Mouse (Mus musculus) left cerebral cortex, postnatal 4 days (tissue): Measurements from ENCODE around the gene Cd180. TPM values are rescaled to one million over a fixed set of nuclear protein-coding genes. Genes with fewer than 3 reads are reported as not detected.
"Not testable (repeated sequence)": the region's sequence is repeated elsewhere in the genome, so short reads cannot be mapped to it uniquely, and the experiment has no call there.

Source experiments
- DNase-seq: peaks from one replicate; pipeline ENCODE4 v3.0.0-alpha.2; 2022
- intact Hi-C: fragments of 180-260 bp; cut with DNase I; formaldehyde crosslinking; loops from one replicate; pipeline ENCODE4 v1.15.1; 2025
- total RNA-seq, 2 experiments: library from RNA; stranded (reverse); gene quantifications; 2 replicates each; pipeline ENCODE4 v1.2.3; 2021

The Cd180 gene
- total RNA-seq, 2 experiments from 2014 or later: 1.4 to 2.2 TPM

GRCm38 (mm10) chr13:102674083-102674482, 19.3 kb upstream of the Cd180 start:
- intact Hi-C loops: no loop called here
- no peak for DNase-seq

DNA sequence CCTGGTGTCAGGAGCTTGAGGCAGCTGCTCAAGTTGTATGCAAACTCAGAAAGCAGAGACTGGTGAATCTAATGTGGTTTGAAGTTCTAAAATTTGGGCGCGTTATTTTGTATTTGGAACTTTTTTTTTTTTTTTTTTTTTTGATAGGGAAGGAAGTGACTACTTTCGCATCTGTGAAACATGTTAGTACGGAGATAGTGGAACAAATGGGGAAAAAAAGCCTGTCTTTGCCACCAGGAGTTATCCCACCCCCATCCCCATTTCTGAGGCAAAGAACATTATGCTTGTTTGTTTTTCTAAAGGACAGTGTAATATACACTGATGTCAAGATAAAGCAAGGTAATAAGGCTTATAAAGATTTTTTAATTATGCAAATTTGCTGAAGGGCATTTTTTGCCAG, 15.8 kb upstream of the Cd180 start:
- not testable (repeated sequence) for DNase-seq
- intact Hi-C loops: loop anchor here (5.0 kb wide), 2 partner anchors 70 to 435 kb away; no protein-coding TSS in a partner anchor

DNA sequence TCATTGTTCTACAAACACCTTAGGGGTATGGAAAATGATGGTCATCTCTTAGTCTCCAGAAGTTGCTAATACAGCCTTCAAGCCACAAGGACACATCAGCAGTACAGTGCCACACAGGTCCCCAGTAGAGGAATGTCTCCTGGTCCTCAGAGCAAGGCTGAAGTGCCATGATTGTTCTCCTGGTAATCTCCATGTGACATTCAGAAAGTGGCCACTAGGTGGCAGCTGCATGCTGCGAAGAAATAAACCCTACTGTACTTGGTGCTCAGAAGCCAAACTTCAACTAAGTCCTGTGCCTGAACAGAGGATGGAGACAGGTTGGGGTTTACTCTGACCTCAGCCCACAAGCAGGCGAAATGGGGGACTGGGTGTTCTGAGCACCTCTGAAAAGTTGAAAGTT, 14.9 kb upstream of the Cd180 start:
- peak; percentile 74 for DNase-seq
- intact Hi-C loops: loop anchor here (5.0 kb wide), 2 partner anchors 69 to 434 kb away; no protein-coding TSS in a partner anchor

DNA sequence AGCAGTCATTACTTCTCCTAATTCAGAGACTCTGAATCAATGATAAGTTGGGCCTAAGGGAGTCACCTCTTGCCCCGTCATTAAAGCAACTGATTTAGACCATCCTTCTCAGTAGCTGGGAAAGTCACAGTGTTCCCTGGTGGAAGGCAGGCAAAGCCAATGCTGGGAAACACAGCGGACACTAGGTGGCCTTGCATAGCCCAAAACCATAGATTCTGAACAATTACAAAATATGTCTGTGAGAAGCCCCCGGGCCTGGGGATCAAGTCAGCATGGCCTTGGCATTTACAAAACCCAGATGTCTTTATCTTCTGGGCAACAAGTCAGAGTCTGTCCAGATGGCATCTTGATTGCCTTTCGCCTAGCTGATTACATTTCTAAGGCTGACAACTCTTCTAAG, 8.5 kb upstream of the Cd180 start:
- intact Hi-C loops: loop anchor here (5.0 kb wide), 1 partner anchor 437 kb away; no protein-coding TSS in a partner anchor
- peak; percentile 55 for DNase-seq

DNA sequence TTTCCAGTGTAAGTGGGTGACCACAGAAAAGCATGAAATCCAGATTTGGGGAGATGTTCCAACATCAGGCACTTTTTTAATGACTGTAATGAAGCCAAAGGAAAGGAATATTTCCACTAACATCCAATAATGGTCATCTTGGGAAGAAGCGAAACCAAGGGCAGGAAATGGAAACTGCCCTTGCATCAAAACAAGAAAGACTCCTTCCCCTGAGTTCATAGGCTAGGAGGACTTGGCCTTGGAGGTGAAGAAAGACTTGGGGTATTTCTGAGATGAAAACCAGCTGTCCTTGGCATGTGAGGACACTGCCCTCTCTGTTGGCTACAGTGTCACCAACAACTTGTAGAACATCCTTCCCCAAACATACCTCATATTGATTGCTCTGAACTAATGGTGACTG, 5.2 kb upstream of the Cd180 start:
- intact Hi-C loops: no loop called here
- DNase-seq: no peak

DNA sequence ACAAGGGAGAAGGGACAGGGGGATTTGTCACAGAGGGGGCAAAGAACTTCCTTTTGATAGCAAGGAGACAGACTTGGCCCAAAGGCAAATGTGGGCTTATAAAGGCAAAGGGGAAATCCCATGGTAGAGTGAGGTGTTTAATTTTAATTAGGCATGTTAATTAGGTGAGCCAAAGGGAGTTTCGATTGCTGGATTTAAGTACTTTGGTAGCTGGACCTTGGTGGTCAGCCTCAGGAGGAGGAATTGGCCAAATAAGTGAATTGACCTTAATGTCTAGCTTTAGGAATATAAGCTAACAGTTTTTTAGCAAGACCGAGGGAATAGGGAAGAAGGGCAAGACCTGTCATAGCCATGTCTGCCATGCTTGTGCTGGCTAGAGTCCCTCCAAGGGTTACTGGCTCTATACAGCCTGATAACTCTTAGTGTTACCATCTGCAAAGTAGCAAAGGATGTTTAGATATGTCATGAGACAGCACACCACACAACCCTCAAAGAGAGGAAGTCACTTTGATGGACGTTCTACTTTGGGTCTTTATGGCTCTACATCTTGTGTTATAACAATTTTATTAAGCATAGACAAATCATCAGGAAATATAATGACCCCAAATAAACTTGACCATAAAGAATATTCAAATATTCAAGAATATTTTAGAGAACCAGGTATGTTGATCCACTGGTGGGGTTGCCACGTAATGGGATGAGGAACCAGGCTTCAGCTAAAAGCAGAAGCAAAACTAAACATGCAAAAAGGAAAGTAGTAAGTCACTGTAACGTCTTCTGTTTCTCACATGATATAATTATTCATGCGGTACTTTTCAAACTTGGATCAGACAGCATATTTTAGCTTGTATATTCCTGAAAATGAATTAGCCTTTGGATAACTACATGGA, 3.9 kb upstream of the Cd180 start:
- DNase-seq: no peak
- intact Hi-C loops: loop anchor here (10.0 kb wide), 1 partner anchor 185 kb away; no protein-coding TSS in a partner anchor

DNA sequence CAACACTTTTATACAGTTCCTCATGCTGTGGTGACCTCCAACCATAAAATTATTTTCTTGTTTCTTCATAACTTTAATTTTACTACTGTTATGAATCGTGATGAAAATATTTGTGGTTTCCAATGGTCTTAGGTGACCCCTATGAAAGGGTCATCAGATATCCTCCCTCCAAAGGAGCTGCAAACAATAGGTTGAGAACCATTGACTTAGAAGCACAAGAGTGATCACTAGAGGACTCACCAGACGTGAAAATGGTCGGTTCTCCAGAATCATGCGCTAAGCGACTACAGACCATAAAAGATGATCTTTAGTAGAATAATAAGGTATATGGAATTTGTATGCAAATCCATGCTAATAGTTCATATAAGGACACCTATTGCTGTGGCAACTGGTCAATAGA, 3.2 kb upstream of the Cd180 start:
- DNase-seq: no peak
- intact Hi-C loops: loop anchor here (10.0 kb wide), 1 partner anchor 185 kb away; no protein-coding TSS in a partner anchor

GRCm38 (mm10) chr13:102691408-102692150, 1.8 kb upstream of the Cd180 start:
- no peak for DNase-seq
- intact Hi-C loops: loop anchor here (10.0 kb wide), 1 partner anchor 183 kb away; no protein-coding TSS in a partner anchor

DNA sequence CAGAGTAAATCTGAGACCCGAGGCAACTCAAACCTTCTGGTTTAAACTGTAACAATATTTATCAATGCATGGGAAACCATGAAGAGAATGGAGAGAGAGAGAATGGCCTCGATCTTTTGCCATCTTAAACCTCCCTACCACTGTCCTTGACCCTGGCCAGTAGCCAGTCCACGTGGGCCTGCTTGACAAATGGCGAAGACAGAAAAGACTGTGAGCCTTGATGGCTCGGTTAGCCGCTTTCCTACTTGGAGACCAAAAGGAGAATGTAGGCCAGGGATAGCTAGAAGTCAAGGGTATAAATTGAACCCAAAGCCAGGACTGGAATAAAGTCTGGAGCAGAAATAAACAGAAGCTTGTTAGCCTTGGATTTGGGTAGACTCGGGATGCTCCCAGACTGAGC, 796 bp downstream of the Cd180 start:
- intact Hi-C loops: loop anchor here (10.0 kb wide), 1 partner anchor 181 kb away; no protein-coding TSS in a partner anchor
- DNase-seq: no peak

- intact Hi-C loops: loop anchor here (10.0 kb wide), 1 partner anchor 179 kb away; no protein-coding TSS in a partner anchor
These were observed 2.0 kb downstream of the Cd180 start for GRCm38 (mm10) chr13:102695121-102695905.

GRCm38 (mm10) chr13:102698335-102698734, 5.0 kb downstream of the Cd180 start:
- intact Hi-C loops: loop anchor here (10.0 kb wide), 1 partner anchor 176 kb away; no protein-coding TSS in a partner anchor
- no peak for DNase-seq

More at GRCm38 (mm10) chr13:102695121-102695905, 2.0 kb downstream of the Cd180 start:
- DNase-seq: no peak

GRCm38 (mm10) chr13:102698751-102699323, 5.5 kb downstream of the Cd180 start:
- intact Hi-C loops: loop anchor here (10.0 kb wide), 1 partner anchor 176 kb away; no protein-coding TSS in a partner anchor

GRCm38 (mm10) chr13:102700176-102700575, 6.8 kb downstream of the Cd180 start:
- intact Hi-C loops: no loop called here

More at GRCm38 (mm10) chr13:102698751-102699323, 5.5 kb downstream of the Cd180 start:
- DNase-seq: peak; percentile 83

DNA sequence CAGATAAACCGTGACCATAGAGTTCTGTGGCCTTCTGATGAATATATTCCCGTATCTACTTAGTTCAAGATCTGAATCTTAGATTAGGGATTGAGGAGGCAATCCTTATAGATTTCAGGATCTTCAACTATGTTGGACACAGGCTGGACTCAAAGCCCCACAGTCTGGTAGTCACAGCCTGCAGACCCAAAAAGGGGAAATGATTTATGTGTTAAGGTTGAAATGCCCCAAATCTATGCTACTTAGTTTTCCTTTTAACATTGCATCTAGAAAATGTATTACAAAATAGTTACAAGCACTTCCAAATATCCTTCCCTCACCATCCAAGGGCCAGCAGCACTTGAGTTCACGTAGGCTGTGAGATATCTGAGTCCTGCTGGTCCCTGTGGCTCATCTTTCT, 7.4 kb downstream of the Cd180 start:
- intact Hi-C loops: no loop called here
- no peak for DNase-seq

More at GRCm38 (mm10) chr13:102700176-102700575, 6.8 kb downstream of the Cd180 start:
- no peak for DNase-seq

- intact Hi-C loops: no loop called here
- DNase-seq: no peak
These were observed 23.6 kb downstream of the Cd180 start for GRCm38 (mm10) chr13:102716973-102717372.

- no peak for DNase-seq
- intact Hi-C loops: no loop called here
These were observed 32.1 kb downstream of the Cd180 start for GRCm38 (mm10) chr13:102725416-102725815.

DNA sequence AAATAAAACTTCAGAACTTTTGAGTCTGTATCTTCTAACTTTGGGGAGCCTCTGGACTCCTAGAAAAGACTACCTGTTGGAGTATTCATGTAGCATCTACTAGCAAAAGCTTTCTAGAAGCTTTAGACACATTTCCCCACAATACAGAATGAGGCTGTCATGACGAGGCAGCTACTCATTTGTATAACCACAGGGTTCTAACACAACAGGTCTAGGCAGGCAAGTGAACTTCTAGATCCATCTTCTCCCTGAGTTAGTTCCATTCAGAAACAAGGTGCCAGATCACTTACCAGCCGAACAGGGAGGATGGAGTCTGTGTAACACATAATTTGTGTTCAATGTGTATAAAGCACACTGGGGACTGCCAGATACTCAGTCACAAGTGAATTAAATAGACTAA, 32.5 kb downstream of the Cd180 start:
- intact Hi-C loops: no loop called here
- DNase-seq: no peak

DNA sequence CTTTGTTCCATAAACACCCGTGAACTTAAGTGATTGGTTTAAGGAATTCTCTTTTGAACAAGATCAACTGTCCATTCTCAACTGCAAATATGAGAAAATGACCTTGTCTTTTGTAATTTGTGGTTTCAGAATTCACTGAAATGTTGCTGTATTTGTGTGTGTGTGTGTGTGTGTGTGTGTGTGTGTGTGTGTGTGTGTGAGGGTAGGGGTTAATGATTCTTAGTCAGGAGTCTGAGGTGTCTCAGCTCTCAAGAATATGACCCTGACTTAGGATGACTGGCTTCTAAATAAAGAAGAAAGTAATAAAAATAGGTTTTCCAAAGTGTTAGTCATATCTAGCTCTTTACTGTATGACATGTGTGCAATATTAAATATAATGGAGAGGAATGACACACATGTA, 33.5 kb downstream of the Cd180 start:
- intact Hi-C loops: no loop called here
- no peak for DNase-seq

DNA sequence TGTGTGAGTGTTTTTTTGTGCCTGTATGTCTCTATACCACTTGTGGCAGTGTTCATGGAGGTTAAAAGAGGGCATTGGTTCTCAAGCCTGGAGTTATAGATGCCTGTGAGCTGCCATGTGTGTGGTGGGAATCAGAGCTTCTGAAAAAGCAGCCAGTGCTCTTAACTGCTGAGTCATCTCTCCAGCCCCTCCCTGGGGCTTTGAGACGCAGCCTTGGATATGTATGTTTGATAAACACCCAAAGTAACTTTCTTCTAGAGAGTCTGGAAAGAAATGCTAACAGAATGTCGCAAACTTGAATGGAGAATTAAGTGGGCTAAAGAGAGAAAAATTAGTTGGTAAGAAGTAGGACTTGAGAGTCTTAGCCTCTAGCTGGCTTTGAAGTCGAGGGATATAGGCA, 34.7 kb downstream of the Cd180 start:
- no peak for DNase-seq

GRCm38 (mm10) chr13:102728951-102729350, 35.6 kb downstream of the Cd180 start:
- DNase-seq, intact Hi-C loops: not testable (repeated sequence)

More for the DNA sequence above, 34.7 kb downstream of the Cd180 start:
- intact Hi-C loops: no loop called here
